Mouse (Mus musculus): Measurements from ENCODE around the gene Cxcl15.

Cxcl15 gene

GRCm38 (mm10) chr5:90794195-90794625 lies at the start of gene Cxcl15:
Gene Cxcl15, plus strand, starts transcription at chr5:90794534.
- DNase-seq (ENCODE audit: low spot score): no peak

DNA sequence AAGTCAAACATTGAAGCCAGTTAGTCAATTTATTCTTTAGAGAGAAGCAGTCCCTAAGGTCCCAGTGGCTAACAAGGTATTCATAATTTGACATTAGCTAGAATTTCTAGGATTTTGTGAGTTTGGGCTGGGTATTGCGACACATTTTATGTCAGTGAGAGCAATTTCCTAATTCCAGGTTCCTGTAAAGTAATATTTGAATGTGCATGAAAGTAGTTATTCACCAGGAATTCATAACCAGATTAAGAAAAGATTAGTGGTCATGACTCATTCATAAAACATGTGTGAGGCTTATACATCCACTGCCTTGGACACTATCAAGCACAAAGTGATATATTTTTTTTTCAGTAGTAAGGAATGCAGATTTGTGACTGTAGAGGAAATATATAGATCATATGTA lies 40.4 kb upstream of the Cxcl15 start:
- DNase-seq (ENCODE audit: low spot score): no peak

DNA sequence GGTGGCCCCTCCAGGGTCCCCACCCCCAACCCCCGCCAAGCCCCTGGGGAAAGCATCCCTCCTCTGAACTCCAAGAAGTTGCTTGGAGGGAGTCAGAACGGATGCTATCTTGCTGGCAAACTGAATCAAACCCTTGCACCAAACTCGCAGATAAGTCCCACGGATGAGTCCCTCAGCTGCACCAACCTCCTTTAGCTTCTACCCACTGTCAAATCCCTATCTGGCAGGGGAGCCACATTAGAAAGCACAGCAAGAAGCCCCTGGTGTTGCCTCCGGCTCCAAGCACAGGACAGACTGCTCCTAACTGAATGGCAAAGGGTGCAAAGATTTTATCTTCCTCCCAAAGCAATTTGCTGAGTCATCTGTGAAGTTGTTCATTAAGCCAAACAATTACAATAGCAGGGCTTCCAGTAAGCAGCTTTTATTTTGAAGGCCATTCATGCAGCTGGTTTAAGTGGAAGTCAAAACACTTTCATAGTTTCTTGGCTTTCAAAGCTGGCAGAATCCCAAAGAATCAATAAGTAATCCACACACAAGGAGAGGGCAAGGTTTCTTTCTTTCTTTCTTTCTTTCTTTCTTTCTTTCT lies 36.2 kb upstream of the Cxcl15 start:
- DNase-seq (ENCODE audit: low spot score): no peak

DNA sequence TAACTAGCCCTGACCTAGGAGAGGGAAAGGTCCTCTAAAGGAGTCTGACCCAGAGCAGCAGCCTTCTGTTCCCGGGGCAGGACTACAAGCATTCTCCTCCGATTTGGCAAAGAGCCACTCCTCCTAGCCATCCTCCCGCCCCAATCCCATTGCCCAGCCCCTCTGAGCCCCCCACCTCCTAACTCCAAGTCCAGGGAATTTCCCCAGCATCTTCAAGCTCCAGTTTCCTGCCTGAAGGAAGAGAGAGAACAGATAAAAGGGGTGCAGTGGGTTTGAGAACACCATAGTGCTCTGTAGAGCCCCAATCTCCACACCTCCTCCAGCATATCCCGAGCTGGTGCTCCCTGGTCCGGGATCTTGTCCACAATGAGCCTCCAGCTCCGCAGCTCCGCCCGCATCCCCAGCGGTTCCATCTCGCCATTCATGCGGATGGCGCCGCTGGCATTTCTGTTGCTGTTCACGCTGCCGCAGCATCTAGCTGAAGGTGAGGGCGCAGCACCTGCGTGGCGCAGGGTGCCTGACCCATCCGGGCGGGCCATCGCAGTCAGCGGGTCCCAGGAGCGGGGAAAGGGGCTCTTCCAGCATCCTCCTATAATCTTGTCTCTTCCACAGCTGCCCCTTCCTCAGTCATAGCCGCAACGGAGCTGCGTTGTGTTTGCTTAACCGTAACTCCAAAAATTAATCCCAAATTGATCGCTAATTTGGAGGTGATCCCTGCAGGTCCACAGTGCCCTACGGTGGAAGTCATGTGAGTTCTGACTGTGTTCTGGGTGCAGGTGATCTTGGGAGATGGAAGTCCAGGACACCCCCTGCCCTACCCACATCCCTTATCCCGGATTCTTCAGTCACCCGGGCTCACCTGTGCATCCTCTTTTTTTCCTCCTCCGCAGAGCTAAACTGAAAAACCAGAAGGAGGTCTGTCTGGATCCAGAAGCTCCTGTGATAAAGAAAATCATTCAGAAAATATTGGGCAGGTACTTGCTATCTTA lies 35.0 kb upstream of the Cxcl15 start, which contains the start of gene Cxcl5:
Gene Cxcl5, plus strand, starts transcription at position 284 of the 989 bp plus-strand sequence.
- DNase-seq (ENCODE audit: low spot score): no peak

GRCm38 (mm10) chr5:90760303-90760702 lies 34.0 kb upstream of the Cxcl15 start:
- DNase-seq (ENCODE audit: low spot score): no peak

GRCm38 (mm10) chr5:90760844-90761243 lies 33.5 kb upstream of the Cxcl15 start:
- DNase-seq (ENCODE audit: low spot score): no peak

- DNase-seq (ENCODE audit: low spot score): no peak
Observed at GRCm38 (mm10) chr5:90761834-90762233, 32.5 kb upstream of the Cxcl15 start.

DNA sequence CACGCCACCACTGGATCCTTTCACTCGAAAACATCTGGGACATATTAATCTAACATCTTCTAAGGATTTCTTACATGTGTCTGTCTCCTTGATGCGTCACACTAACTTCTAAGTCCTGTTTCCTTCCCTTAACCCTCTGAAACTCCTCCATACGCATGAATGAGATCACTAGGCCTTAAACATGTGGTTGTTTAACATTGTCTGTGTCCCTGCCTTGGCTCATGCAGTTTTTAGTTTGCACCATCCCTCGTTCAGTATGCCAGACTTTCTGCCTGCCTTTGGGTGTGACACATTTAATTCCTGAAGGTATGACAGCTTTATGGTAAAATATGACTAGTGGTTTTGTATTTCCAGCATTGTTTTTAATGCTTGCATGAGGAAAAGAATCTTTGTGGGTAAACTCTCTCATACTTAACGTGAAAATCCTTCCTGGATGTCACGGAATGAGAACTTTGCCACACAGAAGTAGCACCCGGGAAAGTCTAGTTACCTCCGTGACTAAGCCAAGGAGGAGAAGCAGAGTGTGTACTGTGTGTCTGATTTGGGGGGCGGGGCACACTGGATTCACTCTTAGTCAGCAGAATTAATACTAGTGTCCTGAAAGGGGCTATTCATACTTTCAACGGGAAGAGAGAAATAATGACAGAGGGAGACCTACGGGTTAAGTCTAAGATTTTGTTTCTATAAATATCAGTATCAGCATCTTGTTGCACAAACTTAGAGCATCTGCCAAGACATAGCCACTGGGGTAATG lies 30.2 kb upstream of the Cxcl15 start:
- DNase-seq (ENCODE audit: low spot score): no peak

- no peak for DNase-seq (ENCODE audit: low spot score)
Observed at GRCm38 (mm10) chr5:90765821-90766606, 28.3 kb upstream of the Cxcl15 start.

GRCm38 (mm10) chr5:90768218-90768617 lies 26.1 kb upstream of the Cxcl15 start, which contains the start of gene Ppbp:
Gene Ppbp, plus strand, starts transcription at chr5:90768518.
- no peak for DNase-seq (ENCODE audit: low spot score)

- no peak for DNase-seq (ENCODE audit: low spot score)
Observed at GRCm38 (mm10) chr5:90771369-90771768, 23.0 kb upstream of the Cxcl15 start.

DNA sequence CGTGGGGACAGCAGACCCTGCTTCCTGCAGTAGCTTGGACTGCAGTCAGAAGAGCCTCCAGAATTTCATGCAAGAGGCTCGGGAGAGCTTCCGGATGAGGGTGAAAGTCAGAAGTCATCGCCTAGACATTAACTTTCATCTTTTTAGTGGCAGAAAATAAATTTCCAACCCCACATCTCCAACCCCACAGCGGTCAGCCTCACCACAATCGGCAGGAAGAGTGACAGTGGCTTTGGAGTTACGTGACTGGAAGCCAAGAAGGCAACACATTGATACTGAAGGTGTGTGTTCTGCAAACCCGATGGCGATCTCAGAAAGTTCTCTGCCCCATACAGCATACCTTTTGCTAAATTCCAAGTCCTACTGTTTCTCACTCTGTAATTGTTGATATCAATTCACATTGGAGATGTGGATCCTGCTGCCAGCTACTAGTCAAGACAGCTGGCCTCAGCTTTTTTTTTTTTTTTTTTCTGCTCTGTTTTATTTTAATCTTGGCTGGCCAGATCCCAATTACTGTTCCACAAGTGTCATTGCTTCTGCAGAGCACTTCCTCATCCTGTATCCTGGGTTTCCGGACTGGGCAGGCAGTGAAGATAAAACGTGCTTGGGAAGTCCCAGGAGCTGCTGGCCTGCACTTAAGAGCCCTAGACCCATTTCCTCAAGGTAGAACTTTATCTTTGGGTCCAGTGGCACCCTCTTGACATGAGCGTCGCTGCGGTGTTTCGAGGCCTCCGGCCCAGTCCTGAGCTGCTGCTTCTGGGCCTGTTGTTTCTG lies 22.3 kb upstream of the Cxcl15 start, which contains the start of gene Pf4:
Gene Pf4, plus strand, starts transcription at position 556 of the 774 bp plus-strand sequence.
- DNase-seq (ENCODE audit: low spot score): no peak

- no peak for DNase-seq (ENCODE audit: low spot score)
Observed at GRCm38 (mm10) chr5:90775562-90775961, 18.8 kb upstream of the Cxcl15 start.

DNA sequence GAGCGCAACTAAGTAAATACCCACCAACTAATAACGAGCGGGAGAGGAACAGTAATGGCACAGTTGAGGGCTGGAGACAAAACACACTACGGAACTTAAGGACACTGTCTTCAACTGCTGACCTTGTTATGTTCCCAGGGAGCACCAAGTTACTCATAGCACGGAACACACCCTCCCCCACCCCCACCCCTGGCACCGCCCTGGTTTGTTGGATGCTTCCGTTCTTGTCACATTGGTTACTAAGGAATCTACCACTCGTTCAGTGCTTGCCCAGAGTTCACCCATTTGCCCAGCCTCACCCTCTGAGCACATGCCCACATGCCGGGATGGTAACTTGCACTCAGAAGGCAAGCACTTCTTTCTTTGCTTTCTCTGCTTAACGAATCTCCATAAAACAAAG lies 16.7 kb upstream of the Cxcl15 start:
- no peak for DNase-seq (ENCODE audit: low spot score)

GRCm38 (mm10) chr5:90778856-90779255 lies 15.5 kb upstream of the Cxcl15 start:
- no peak for DNase-seq (ENCODE audit: low spot score)

- DNase-seq (ENCODE audit: low spot score): no peak
Observed at GRCm38 (mm10) chr5:90783697-90784096, 10.6 kb upstream of the Cxcl15 start.

DNA sequence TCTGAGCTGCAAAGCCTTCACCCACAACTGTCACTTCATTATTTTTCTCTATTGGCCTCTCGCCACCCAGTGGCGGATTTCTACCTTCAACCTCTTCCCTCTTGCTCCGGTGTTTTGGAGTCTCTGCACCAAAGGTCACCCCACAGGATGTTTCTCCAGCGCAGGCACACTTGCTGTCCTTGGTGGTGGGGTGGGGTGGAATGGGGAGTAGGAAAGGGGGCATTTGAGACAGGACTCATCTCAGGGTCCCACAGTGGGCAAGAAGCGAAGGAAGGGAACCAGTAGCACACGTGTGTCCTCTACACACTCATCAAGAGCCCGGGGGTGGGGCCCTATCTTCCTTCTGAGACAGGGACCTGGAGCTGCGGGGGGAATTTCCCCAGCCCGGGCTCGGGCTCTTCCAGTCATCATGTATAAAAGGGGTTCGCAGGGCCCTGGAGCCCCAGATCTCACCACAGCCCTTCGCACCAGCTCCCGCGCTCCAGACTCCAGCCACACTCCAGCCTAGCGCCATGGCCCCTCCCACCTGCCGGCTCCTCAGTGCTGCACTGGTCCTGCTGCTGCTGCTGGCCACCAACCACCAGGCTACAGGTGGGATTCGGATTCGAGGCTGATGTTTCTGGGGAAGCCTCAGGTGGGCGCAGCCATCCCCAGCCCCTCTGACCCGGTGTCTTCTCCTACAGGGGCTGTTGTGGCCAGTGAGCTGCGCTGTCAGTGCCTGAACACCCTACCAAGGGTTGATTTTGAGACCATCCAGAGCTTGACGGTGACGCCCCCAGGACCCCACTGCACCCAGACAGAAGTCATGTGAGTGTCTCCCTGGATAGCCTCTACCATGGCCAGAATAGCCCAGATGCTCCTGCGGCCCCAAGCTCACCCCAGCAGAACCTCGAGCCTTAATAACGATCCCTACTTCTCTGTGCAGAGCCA lies 8.4 kb upstream of the Cxcl15 start, which contains the start of gene Cxcl3:
Gene Cxcl3, plus strand, starts transcription at position 445 of the 930 bp plus-strand sequence.
- DNase-seq (ENCODE audit: low spot score): peak; percentile 33

DNA sequence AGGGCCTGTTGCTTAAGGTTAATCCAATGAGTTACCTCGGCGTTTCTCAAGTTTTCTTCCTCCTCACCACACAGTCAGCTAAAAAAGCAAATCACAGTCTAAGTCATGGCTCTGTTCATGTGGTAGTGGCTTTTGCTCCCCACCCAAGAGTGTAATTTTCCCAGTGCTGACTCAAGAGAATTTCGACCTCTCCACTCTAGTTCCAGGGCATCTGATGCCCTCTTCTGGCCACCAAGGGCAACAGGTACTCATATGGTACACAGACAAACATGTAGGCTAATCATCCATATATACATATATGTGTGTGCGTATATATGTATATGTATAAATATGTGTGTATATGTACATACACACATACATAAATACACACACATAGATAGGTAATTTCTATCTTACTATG lies 6.2 kb upstream of the Cxcl15 start:
- no peak for DNase-seq (ENCODE audit: low spot score)

DNA sequence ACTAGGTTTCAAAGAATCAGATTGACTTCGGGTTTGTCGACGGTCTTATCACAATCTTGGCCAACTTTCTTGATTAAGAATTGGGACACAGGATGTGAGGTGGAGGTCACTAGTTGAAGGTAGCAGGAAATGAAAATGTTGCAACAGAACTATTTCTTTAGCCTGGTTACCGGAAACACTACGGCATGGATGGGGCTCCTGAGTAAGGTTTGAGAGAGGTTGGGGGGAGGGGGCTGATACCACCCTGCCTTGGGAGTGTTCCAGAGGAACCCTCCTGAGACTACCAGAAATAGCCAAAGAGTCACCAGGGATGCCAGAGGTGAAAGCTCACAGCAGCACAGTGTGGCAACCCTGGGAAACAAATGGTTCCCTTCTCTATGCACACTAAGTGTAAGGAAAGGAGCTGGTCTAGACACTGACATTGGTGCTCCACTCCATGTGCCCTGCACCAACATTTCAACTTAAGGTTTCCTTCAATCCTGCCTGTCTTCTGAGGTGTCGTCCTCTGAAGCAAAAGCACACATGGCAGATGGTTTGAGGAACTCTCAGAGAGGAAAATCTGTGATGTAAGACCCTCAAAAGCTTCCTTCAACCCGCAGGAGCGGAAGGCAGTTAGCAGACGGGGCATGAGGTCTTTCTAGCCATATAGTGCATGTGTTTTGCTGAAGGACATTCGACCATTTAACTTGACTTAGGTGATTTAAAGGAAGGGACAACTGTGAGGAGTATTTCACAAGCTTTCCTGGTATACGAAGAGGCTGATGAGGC lies 4.8 kb upstream of the Cxcl15 start:
- DNase-seq (ENCODE audit: low spot score): no peak

Measured in urinary bladder, postnatal 25 days (tissue).